Mouse (Mus musculus) 3T3-L1 (cell line): ENCODE measurements around the gene Homez.

Source experiments
- DNase-seq: peaks from one replicate; pipeline ENCODE4 v3.0.0-alpha.2; 2015; ENCODE audit warnings: low read depth, low spot score

The Homez gene

DNA sequence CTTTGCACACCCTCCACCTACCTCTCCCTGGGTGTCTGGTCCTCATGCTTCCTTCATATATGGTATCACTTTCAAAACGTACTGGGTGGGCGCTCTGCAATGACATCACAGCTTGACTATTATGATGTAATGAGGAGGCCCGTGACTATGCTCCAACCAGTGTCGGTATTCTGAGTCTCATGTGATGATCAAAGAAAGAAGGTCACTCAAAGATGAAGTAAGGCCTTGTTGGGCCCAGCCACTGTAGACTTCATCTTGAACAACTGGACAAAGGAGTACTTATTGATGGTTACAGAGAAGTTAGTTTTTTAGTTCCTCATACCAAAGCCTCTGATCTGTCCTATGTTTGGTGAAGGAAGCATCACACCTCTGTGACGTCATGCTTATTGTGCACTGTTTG, at the start of gene Homez:
Gene Homez, minus strand, starts transcription at position 101 of the 400 bp plus-strand sequence.
- no peak for DNase-seq

DNA sequence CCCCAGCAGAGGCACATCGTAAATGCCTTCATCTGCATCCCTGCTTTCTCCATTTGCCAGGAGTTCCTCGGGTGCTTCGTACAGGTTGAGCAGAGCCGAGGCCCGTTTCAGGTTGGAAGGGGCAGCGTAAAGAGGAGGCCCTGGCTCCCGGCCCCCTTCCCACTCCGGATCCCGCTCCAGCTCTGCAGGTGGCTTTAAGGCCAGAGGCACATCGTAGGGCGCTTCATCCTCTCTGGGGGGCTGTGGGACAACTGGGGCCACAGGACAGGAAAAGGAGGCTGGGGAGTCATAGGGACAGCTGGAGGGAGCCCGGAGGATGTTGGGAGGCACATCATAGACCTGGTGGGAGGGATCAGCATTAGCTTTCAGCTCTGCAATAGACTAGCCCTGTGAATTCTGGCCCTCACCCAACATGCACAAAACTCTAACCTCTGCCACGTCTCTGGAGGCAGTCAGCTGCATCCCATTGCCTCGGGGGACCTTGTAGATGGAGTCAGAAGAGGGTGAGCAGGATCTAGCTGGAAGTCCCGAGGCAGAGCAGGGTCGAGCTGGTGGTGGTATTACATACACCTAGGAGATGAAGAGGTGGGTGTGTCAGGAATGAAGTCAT, 49.4 kb upstream of the Homez start:
- DNase-seq = no peak

DNA sequence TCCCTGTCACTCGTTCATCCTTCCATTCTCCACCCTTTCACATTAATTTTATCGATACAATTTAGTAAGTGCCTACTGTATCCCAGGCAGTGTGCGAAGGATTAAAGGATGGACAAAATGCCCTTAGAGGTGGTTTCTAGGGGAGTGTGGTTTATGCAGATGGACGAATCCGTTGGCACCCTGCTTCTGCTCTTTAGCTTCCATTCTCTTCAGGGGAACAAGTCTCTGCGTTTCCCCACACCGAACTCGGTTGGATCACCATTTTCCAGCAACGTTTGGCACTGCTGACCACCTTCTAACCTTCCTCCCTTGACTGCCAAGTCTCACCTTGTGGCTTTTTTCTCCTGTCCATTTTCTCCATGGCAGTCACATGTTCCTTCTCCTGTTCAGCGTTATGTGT, 42.6 kb upstream of the Homez start:
- no peak for DNase-seq

DNA sequence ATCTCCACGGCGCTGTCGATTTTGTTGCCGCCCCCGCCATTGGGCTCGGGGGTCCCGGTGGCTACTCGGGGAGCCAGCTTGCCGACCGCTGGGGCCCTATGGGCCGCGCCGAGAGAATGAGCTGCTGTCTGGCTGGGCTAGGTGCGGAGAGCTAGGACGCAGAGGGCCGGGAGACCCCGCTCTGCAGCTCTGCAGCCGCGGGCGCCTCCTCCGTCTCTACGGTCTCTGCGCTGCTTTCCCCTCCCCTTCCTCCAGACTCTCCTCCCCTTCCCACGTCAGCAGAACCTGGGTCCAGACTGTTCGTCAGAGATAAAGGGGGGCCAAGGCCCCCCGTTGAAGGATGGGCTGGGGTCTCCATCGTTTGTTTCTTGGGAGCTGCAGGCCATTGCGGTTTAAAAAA, 42.1 kb upstream of the Homez start, which contains the start of gene Slc22a17:
Gene Slc22a17, minus strand, starts transcription at position 247 of the 400 bp plus-strand sequence.
- no peak for DNase-seq

DNA sequence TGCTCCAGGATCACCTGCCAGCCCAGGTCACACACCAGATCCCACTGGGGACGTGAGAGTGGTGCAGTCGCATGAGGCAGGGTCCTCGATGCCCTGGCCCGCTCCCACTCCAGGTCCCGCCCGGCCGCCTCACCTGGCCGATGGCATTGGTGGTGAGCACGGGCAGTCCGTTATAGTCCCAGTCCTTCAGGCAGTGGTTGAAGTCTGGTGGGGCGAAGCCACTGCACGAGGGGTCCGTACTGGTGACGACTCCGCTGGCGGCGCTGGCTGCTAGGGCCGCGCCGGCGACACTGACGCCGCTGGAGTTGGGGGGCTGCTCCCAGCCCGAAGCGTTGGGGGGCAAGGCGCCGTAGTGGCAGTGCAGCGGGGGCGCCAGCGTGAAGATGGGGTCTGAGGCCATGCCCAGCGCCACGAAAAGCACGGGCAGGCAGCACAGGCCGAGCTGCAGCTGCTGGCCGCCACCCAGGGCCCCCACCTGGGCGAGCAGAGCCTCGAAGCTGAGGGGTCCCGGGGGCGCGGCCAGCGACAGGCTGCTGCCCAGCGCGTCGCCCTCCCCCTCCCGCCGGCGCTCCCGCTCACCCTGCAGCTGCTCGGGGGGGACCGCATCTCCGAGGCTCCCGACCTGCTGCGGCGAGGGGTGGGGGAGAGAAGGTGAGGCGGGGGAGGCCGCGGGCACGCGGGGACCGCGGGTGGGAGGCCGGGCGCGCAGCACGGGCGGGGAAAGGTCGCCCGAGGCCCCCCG, 41.5 kb upstream of the Homez start:
- no peak for DNase-seq

DNA sequence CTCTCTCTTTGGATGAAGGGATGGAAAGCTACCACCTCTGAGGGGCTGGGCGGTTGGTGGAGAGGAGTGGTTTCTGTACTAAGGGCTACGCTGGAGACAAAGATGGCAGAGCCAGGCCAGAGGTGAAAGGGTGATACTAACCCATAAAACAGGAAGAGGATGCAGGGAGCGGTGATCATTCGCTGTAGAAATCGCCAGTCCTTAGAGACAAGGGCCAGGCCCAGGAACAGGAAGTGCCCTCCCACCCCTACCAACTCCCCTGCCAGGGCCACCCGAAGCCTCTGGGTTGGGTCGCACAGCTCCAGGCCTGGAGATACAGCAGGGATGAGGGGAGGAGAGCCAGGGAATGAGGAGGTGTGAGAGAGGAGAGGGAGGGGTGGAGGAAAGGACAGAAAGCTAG, 37.9 kb upstream of the Homez start:
- no peak for DNase-seq

DNA sequence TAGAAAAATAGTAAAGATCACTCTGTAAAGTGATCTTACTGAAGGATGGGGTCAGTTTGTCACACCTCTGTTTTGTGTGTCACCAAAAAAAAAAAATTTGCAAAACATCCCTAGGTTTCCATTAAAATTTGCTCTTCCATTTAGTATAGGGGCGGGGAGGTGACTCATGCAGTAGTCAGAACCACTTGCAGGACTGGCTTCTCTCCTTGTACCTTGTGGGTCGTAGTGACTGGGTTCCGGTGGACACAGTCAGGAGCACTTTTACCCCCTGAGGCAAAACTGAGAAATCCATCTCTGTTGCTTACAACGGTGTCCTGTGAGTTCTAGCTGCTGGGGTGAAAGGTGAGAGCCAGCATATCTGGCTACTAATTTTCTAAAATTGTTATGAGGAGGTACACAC, 32.9 kb upstream of the Homez start:
- peak; percentile 72 for DNase-seq

DNA sequence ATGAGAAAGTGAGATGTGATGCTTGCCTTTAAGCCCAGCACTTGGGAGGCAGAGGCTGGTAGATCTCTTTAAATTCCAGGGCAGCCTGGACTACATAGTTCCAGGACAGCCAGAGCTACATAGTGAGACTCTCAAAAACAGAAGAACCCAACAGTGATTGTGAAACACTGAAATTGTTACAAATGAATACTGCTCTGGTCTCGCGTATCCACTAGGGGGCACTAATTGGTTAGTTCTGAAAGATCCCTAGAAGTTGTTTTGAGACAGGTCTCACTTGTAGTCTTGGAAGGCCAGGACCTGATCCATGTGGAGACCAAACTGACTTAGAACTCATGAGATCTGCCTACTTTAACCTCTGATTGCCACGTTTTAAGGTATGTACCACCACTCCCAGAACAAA, 29.6 kb upstream of the Homez start:
- DNase-seq = peak; percentile 79

DNA sequence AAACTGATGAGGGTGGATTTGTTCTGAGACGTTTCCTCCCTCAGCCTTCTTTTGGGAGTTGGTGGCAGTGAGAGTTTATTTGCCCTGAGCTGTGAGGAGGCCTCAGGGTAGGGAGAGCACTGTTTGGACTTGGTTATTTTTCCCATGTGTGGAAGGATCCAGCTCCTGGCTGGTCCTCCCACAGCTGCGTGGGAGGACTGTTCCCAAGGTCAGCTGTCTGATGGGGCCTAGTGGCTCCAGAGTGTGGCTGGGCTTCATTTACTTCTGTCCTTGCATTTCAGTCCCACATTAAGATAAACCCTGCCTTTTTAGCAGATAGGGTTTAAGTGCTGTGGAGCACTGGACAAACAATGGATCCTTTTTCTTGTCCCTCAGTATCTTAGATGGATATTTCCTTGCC, 26.7 kb upstream of the Homez start:
- no peak for DNase-seq

DNA sequence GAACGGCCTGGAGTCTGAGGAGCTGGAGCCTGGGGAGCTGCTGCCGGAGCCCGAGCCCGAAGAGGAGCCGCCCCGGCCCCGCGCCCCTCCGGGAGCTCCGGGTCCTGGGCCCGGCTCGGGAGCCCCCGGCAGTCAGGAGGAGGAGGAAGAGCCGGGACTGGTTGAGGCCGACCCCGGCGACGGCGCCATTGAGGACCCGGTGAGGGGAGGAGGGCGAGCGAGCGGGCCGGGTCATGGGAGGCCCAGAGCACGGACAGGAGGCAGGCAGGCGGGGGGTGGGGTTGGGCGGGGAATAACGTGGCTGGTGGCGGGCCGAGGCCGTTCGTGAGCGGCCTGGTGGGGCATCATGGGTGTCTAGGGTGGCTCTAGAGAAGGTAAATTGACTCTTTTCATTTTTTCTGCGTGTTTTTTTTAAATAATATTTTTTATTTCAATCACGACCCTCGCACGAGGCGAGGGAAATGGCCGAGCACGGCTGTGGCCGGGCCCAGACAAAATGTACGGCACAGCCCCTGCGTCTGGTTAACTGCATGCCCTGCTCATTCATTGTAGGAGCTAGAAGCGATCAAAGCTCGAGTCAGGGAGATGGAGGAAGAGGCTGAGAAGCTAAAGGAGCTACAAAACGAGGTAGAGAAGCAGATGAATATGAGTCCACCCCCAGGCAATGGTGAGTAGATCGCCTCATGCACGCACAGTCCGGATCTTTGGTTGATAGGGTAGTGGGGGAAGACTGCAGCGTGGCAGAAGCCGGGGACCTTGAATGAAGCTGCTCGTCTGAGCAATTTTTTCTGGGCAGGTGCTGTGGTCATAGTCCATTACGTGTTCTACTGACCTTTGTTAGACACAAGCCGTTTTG, 23.8 kb upstream of the Homez start:
- DNase-seq = peak; percentile 41

DNA sequence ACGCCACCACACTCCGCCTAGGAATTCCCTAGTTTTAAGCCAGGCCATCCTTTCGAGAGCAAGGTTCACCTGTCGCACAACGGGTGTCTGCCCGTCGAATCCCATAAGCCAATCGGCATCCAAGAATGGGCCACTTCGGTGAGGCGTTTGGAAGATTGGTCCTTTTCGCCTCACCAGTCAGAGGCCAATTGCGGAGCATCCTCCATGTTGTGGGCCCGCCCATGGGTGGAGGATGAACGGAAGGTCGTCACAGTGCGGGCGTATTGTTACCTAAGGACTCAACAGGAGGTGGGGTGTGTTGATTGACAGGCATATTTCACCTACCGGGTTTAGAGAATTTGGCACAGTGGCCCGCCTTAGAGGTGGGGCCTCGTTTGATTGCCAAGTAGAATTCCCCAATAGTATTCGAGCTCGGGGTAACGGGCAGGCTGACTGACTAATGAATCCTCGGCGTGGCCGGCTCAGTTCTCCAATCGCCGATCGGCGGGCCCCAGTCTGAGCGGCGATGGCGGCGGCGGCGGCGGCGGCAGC, 23.0 kb upstream of the Homez start:
- DNase-seq = peak; percentile 98

DNA sequence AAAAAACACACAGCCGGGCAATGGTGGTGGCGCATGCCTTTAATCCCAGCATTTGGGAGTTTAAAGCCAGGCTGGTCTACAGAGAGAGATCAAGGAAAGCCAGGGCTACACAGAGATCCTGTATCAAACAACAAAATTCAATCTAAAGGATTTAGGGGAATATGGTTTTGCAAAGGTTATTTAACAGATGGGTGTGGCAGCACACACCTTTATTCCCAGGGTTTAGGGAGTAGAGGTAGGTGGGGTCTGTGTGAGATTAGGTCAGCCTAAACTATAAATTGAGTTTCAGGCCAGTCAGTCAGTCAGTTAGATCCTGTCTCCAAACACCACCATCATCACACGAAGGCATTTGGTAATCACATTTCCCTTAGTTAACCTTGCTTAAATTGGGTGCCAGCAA, 21.4 kb upstream of the Homez start, which contains the start of gene Pabpn1:
Gene Pabpn1, plus strand, starts transcription at position 301 of the 400 bp plus-strand sequence.
- no peak for DNase-seq

DNA sequence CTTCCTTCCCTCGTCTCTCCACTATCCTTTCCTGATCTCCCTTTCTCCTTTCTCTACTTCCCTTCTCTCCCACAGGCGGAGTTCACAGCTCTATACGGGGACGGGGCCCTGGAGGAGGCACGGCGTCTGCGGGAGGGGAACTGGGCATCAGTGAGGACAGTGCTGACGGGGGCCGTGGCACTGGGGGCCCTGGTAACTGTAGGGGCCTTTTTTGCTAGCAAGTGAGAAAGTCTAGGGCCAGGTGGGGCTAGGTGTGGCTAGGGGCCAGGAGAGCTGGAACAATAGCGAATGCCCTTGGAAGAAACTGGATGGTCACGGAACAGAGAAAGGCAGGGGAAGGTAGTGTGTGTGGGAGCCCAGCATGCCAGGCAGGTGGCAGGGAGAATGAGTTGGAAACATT, 14.5 kb upstream of the Homez start:
- no peak for DNase-seq

DNA sequence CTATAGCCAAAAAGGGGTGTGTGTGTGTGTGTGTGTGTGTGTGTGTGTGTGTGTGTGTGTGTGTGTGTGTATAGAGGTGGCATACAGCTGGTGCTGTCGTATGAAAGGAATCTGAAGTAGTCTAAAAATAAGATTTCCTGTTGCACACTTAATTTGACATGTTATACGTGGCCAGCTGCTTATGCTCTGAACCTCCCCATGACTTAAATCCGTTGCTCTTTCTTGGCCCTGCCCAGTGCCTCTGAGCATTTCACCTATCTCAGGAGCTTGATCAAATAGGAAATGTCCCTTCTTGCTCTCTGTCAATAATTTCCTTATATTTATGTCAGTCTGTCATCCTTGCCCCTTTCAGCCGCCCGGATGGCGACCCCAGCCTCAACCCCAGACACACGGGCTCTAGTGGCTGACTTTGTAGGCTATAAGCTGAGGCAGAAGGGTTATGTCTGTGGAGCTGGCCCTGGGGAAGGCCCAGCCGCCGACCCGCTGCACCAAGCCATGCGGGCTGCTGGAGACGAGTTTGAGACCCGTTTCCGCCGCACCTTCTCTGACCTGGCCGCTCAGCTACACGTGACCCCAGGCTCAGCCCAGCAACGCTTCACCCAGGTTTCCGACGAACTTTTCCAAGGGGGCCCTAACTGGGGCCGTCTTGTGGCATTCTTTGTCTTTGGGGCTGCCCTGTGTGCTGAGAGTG, 13.4 kb upstream of the Homez start:
- no peak for DNase-seq

DNA sequence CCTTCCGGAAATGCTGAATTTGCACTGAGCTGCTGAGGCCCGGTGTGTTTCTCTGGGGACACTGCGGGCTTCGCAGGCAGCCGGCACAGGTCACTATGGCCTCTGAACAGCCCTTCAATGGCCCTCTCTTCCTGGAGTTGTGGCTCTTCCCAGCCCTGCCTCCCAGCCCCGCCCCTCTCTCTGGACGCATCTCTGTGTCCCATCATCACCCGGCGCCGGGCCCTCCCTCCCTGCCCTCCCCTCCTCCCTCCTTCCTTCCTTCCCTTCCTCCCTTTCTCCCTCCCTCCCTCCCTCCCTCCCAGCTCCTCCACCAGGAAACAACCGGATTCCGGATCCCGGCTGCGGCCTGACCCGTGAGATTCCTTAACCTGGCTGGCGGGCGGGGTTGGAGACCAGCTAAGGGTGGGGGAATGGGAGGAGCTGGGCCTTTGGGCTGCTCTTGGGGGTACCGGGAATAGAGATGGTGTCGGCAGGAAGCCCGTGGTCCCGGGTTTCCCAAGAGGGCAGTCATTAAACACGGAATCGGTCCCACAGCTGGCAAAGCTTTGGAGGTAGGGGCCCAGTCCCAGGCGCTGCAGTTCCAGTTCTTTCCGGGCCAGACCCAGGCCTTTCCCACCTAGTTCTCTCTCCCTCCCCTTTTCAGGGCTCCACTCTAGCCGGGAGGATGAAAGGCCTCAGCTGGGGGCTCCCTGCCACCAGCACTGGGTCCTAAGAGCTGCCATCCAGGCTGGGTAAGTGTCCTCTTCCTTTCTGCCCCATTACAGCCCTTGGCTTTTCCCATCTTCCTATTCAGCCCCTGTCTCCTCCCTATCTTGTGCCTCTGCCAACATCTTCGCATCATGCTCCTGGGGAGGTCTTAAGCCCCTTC, 12.6 kb upstream of the Homez start, which contains the start of the genes Bcl2l2 and Gm20521:
Gene Bcl2l2, plus strand, starts transcription at position 224 of the 868 bp plus-strand sequence.
Gene Gm20521, plus strand, starts transcription at position 288 of the 868 bp plus-strand sequence.
- peak; percentile 89 for DNase-seq

DNA sequence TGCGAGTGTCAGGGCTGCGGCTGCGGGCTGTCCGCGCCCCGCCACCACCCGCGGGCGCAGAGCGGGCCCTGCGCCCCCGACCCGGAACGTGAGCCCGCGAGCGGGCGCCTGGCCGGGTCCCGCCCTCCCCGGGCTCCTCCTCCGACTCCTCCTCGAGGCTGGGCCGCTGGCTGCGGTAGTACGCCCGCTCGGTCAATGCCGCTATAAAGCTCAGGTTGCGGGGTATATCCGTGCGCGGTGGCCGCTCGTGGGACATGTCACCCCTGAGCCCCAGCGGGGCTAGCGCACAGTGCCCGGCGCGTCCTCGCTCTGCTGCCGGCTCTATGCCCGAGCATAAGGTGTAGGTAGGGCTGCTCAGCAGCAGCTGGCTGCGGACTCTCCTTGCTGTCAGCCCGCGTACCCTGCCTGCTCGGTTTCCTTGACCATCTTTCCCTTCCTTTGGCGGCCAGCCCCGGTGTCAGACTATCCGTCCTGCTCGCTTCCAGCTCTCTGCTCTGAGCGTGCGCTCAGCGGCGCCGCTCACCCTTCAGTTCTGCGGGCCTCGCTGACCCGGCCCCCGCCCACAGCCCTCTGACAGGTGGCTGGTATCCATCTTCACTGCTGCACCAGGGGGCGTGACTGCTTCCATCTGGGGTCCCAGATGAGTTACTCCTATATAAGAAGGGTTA, 6.4 kb upstream of the Homez start, which contains the start of gene Ppp1r3e:
Gene Ppp1r3e, minus strand, starts transcription at position 503 of the 668 bp plus-strand sequence.
- DNase-seq = peak; percentile 26

DNA sequence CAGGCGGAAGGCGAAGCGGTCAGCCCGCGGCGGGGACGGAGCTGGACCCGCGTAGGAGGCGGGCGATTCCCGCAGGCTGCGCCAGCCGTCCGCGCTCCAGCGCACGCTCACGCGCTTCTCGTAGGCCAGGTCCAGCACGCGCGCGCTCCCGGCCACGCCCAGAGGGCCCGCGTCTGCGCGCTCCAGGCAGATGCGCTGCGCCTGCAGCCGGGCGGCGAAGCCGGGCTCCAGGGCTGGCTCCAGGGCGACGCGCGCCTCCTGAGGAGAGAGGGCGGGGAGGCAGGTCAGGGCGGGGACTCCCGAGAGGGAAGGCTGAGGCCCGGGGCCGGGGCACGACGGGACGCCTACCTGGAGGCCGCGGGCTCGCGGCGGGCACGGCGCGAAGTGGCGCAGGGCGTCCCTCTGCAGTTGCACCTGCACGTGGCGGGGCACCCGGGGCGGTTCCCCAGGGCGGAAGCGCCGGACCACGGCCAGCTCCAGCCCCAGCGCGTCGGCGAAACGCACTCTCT, 5.8 kb upstream of the Homez start:
- DNase-seq = peak; percentile 71

DNA sequence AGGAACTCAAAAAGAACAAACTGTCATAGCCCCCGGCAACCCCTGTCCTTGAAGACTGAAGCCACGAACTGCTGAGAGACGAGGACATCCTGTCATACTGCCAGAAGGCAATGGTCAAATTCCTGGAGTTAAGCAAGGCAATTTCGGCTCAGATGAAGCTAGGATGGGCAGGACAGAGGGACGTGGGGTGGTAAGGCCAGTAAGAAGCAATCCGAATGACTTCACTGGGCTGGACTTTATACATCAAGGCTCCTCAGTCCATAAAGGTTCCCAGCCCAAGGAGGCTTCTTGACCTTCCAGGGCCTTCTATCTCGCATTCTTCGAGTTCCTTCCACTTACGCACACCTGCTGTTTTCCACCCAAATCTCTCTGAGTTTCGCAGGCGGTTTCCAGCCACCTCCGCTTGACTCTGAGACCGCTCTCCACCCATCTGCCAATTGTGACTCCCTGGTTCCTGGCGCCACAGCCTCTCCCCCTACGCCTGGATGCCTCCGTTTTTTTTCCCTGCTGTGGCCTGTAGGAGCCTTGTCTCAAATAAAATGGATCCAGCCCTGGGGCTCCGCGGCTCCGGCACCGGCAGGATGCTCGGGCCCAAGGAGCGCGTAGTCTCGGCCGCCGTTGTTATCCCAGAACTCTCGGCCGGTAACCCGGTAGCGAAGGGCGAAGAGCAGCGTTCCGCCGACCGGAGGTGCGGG, 5.2 kb upstream of the Homez start:
- DNase-seq = peak; percentile 21

DNA sequence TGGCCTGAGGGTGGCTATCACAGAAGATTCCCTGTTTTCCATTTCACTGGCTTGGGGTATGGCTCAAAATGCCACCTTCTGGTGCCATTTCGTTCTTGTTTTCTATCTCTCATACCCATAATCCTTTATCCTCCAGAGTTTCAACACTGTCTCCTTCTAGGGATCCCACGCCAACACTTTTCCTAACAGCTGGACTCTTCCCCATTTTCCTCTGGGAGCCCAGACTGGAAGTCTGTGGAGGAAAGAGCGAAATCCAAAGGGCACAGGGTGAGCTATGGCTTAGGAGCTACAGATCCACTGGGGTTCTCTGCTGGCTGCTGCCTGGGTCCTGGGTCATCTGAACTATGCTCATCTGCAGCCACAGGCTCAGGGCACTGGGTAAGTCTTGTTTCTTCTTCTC, 3.4 kb upstream of the Homez start:
- DNase-seq = no peak
